Mouse (Mus musculus): Measurements from ENCODE around the gene Ppm1h. TPM values are rescaled to one million over a fixed set of nuclear protein-coding genes. Genes with fewer than 3 reads are reported as not detected.
"Not testable (repeated sequence)": the region's sequence is repeated elsewhere in the genome, so short reads cannot be mapped to it uniquely, and the experiment has no call there.

Gene Ppm1h
- polyA plus RNA-seq, 1 experiment from 2014 or later = 4.5 TPM

GRCm38 (mm10) chr10:122922226-122922625, 243.7 kb downstream of the Ppm1h start:
- Histone ChIP-seq H3K27me3 (no peaks in the 10 kb centered on the region), H3K9ac (no peak overlapping the region), H3K27ac (replicated peaks) (no peak overlapping the region), H3K4me2 (replicated peaks) (no peak overlapping the region), H3K4me3 (replicated peaks) (no peak overlapping the region), H3K9me3 (replicated peaks) (no peaks in the 10 kb centered on the region), H3K36me3 (no peaks in the 10 kb centered on the region), H3K4me1 (peaks cover 28% of the 10 kb centered on the region)
- no peak for ATAC-seq (ENCODE audit: insufficient number of reproducible peaks, low FRiP score, low TSS enrichment, low read depth)
- WGBS = 32% methylated on average over 7 of the region's 7 CpGs

- not testable (repeated sequence) for H3K27ac ChIP-seq (replicated peaks); H3K9me3 ChIP-seq (replicated peaks); H3K4me3 ChIP-seq (replicated peaks); H3K4me2 ChIP-seq (replicated peaks); H3K9ac ChIP-seq; ATAC-seq (ENCODE audit: insufficient number of reproducible peaks, low FRiP score, low TSS enrichment, low read depth); H3K36me3 ChIP-seq; H3K27me3 ChIP-seq
- 78% methylated on average over 5 of the region's 5 CpGs for WGBS
- peaks cover 15% of the 10 kb centered on the region for H3K4me1 ChIP-seq
Measured at GRCm38 (mm10) chr10:122924571-122924970, 246.0 kb downstream of the Ppm1h start.

GRCm38 (mm10) chr10:122926275-122926674, 247.7 kb downstream of the Ppm1h start:
- 84% methylated on average over 4 of the region's 4 CpGs for WGBS
- no peak for ATAC-seq (ENCODE audit: insufficient number of reproducible peaks, low FRiP score, low TSS enrichment, low read depth)

GRCm38 (mm10) chr10:122930520-122930919, 252.0 kb downstream of the Ppm1h start:
- WGBS = 78% methylated on average over 4 of the region's 4 CpGs
- Histone ChIP-seq H3K27ac (replicated peaks) (peak overlapping the region; percentile 71), H3K4me3 (replicated peaks) (no peak overlapping the region), H3K4me1 (peaks cover 43% of the 10 kb centered on the region), H3K36me3 (no peaks in the 10 kb centered on the region), H3K9ac (no peak overlapping the region), H3K27me3 (no peaks in the 10 kb centered on the region), H3K9me3 (replicated peaks) (no peaks in the 10 kb centered on the region), H3K4me2 (replicated peaks) (no peak overlapping the region)
- ATAC-seq (ENCODE audit: insufficient number of reproducible peaks, low FRiP score, low TSS enrichment, low read depth) = no peak

More at GRCm38 (mm10) chr10:122926275-122926674, 247.7 kb downstream of the Ppm1h start:
- Histone ChIP-seq H3K9ac (no peak overlapping the region), H3K27me3 (no peaks in the 10 kb centered on the region), H3K9me3 (replicated peaks) (no peaks in the 10 kb centered on the region), H3K4me1 (peaks cover 30% of the 10 kb centered on the region), H3K4me2 (replicated peaks) (no peak overlapping the region), H3K36me3 (no peaks in the 10 kb centered on the region), H3K27ac (replicated peaks) (no peak overlapping the region), H3K4me3 (replicated peaks) (no peak overlapping the region)

GRCm38 (mm10) chr10:122931193-122931832, 252.8 kb downstream of the Ppm1h start:
- Histone ChIP-seq H3K9ac (no peak overlapping the region), H3K4me2 (replicated peaks) (no peak overlapping the region), H3K27me3 (no peaks in the 10 kb centered on the region), H3K36me3 (no peaks in the 10 kb centered on the region), H3K4me1 (peaks cover 43% of the 10 kb centered on the region), H3K4me3 (replicated peaks) (no peak overlapping the region), H3K27ac (replicated peaks) (peak overlapping the region; percentile 71; the same call in 1 of the 2 replicates), H3K9me3 (replicated peaks) (no peaks in the 10 kb centered on the region)
- ATAC-seq (ENCODE audit: insufficient number of reproducible peaks, low FRiP score, low TSS enrichment, low read depth) = peak; percentile 76
- 17% methylated on average over 13 of the region's 13 CpGs for WGBS

GRCm38 (mm10) chr10:122931851-122932550, 253.4 kb downstream of the Ppm1h start:
- ATAC-seq (ENCODE audit: insufficient number of reproducible peaks, low FRiP score, low TSS enrichment, low read depth) = no peak
- Histone ChIP-seq H3K9ac (no peak overlapping the region), H3K4me3 (replicated peaks) (no peak overlapping the region), H3K36me3 (no peaks in the 10 kb centered on the region), H3K4me2 (replicated peaks) (no peak overlapping the region), H3K27me3 (no peaks in the 10 kb centered on the region), H3K4me1 (peaks cover 43% of the 10 kb centered on the region), H3K27ac (replicated peaks) (peak overlapping the region; percentile 71; the same call in 1 of the 2 replicates), H3K9me3 (replicated peaks) (no peaks in the 10 kb centered on the region)
- WGBS = 68% methylated on average over 10 of the region's 10 CpGs

GRCm38 (mm10) chr10:122933053-122933838, 254.7 kb downstream of the Ppm1h start:
- peaks cover 43% of the 10 kb centered on the region for H3K4me1 ChIP-seq
- no peaks in the 10 kb centered on the region for H3K36me3 ChIP-seq
- 0 out of 2 replicates have a peak overlapping the region, but pooled peaks have one; percentile 19 for H3K27ac ChIP-seq (replicated peaks)
- no peak overlapping the region for H3K4me3 ChIP-seq (replicated peaks)
- 64% methylated on average over 15 of the region's 15 CpGs for WGBS
- H3K9ac ChIP-seq = no peak overlapping the region
- ATAC-seq (ENCODE audit: insufficient number of reproducible peaks, low FRiP score, low TSS enrichment, low read depth) = no peak
- no peaks in the 10 kb centered on the region for H3K9me3 ChIP-seq (replicated peaks)
- no peak overlapping the region for H3K4me2 ChIP-seq (replicated peaks)
- H3K27me3 ChIP-seq = no peaks in the 10 kb centered on the region

GRCm38 (mm10) chr10:122935406-122935805, 256.8 kb downstream of the Ppm1h start:
- no CpG with 5 or more reads among the region's 4 CpGs for WGBS
- H3K27me3 ChIP-seq; H3K4me3 ChIP-seq (replicated peaks); H3K9ac ChIP-seq; H3K36me3 ChIP-seq; H3K9me3 ChIP-seq (replicated peaks); H3K4me2 ChIP-seq (replicated peaks); ATAC-seq (ENCODE audit: insufficient number of reproducible peaks, low FRiP score, low TSS enrichment, low read depth); H3K27ac ChIP-seq (replicated peaks): not testable (repeated sequence)
- H3K4me1 ChIP-seq = peaks cover 28% of the 10 kb centered on the region

GRCm38 (mm10) chr10:122937380-122937779, 258.8 kb downstream of the Ppm1h start:
- peaks cover 11% of the 10 kb centered on the region for H3K4me1 ChIP-seq
- not testable (repeated sequence) for H3K36me3 ChIP-seq; H3K4me2 ChIP-seq (replicated peaks); H3K9ac ChIP-seq; H3K27ac ChIP-seq (replicated peaks); ATAC-seq (ENCODE audit: insufficient number of reproducible peaks, low FRiP score, low TSS enrichment, low read depth); H3K4me3 ChIP-seq (replicated peaks); H3K27me3 ChIP-seq; H3K9me3 ChIP-seq (replicated peaks)
- WGBS = no CpG with 5 or more reads among the region's 4 CpGs

GRCm38 (mm10) chr10:122939546-122939945, 261.0 kb downstream of the Ppm1h start:
- ATAC-seq (ENCODE audit: insufficient number of reproducible peaks, low FRiP score, low TSS enrichment, low read depth) = no peak
- no peak overlapping the region for H3K27ac ChIP-seq (replicated peaks)
- no peaks in the 10 kb centered on the region for H3K27me3 ChIP-seq
- H3K4me1 ChIP-seq = no peaks in the 10 kb centered on the region
- H3K36me3 ChIP-seq = no peaks in the 10 kb centered on the region
- H3K9ac ChIP-seq = no peak overlapping the region
- H3K4me3 ChIP-seq (replicated peaks) = no peak overlapping the region
- no peak overlapping the region for H3K4me2 ChIP-seq (replicated peaks)
- no peaks in the 10 kb centered on the region for H3K9me3 ChIP-seq (replicated peaks)
- WGBS = 93% methylated on average over 10 of the region's 10 CpGs

- WGBS = 79% methylated on average over 7 of the region's 7 CpGs
- no peak for ATAC-seq (ENCODE audit: insufficient number of reproducible peaks, low FRiP score, low TSS enrichment, low read depth)
Measured at GRCm38 (mm10) chr10:122942771-122943170, 264.2 kb downstream of the Ppm1h start.

More at GRCm38 (mm10) chr10:122942771-122943170, 264.2 kb downstream of the Ppm1h start:
- no peaks in the 10 kb centered on the region for H3K27me3 ChIP-seq
- no peak overlapping the region for H3K27ac ChIP-seq (replicated peaks)
- no peaks in the 10 kb centered on the region for H3K36me3 ChIP-seq
- H3K4me3 ChIP-seq (replicated peaks) = no peak overlapping the region
- no peak overlapping the region for H3K4me2 ChIP-seq (replicated peaks)
- H3K9me3 ChIP-seq (replicated peaks) = no peaks in the 10 kb centered on the region
- no peaks in the 10 kb centered on the region for H3K4me1 ChIP-seq
- no peak overlapping the region for H3K9ac ChIP-seq
